In the genomic region with DNA sequence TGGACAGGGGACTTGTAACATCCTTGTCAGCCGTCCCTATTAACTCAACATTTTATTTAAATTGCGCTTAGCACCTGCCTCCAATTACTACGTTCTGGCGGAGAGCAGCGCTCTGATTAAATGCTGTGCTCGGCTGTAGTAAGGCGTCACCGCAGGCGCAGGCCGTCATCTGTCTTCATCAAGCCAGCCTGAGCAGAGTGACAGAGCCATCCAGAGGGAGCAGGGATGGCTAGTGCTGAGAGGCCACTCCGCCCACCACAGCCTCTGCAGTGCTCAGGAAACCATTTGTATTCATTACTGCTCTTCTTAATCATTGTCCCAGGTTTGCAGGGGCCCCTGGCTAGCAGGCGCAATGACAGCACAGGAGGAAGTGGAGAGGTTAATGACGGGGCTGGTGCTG, we compare ENCODE assay signal across 12 mouse cellular contexts.
DNase-seq lines count a peak whose midpoint lies in the region; ATAC-seq and TF ChIP-seq lines count a peak whose summit lies in the region.
"Had no signal": no experiment of that assay in that cellular context is flagged by ENCODE, and none has a peak within 500 bp of the region (broad histone marks: within the 10 kb centered on the region; RNA-seq: fewer than 3 reads in every experiment).

No protein-coding gene starts in this region.

- no peaks in the 10 kb centered on the region for H3K36me3 ChIP-seq in lung, embryonic 14.5 days (ENCODE audit: insufficient read depth)
- no peaks in the 10 kb centered on the region for H3K36me3 ChIP-seq in forebrain, embryonic 13.5 days (ENCODE audit: poor library complexity, severe bottlenecking)
- H3K36me3 ChIP-seq in limb, embryonic 10.5 days, result no peaks in the 10 kb centered on the region
- H3K36me3 ChIP-seq: embryonic facial prominence, embryonic 13.5 days; G1E had no signal

- no peak for TF ChIP-seq CTCF in lung, embryonic 14.5 days (IDR thresholded peaks at IDR 0.05; ENCODE audit: low read depth)

- WGBS in lung, embryonic 14.5 days, result 22% methylated on average over 13 of the region's 13 CpGs
- 36% methylated on average over 13 of the region's 13 CpGs for WGBS in forebrain, embryonic 13.5 days
- WGBS in limb, embryonic 10.5 days, result 6% methylated on average over 13 of the region's 13 CpGs

- H3K4me3 ChIP-seq in lung, embryonic 14.5 days (ENCODE audit: low read depth, low read length), result no peak overlapping the region
- no peak overlapping the region for H3K4me3 ChIP-seq in forebrain, embryonic 13.5 days
- no peak overlapping the region for H3K4me3 ChIP-seq in limb, embryonic 10.5 days
- H3K4me3 ChIP-seq: embryonic facial prominence, embryonic 13.5 days had no signal

- H3K4me1 ChIP-seq in lung, embryonic 14.5 days (ENCODE audit: insufficient read depth), result peaks cover 8% of the 10 kb centered on the region
- peaks cover 15% of the 10 kb centered on the region for H3K4me1 ChIP-seq in forebrain, embryonic 13.5 days
- peaks cover 32% of the 10 kb centered on the region for H3K4me1 ChIP-seq in limb, embryonic 10.5 days

- H3K27ac ChIP-seq in lung, embryonic 14.5 days (ENCODE audit: low read depth), result no peak overlapping the region
- H3K27ac ChIP-seq in forebrain, embryonic 13.5 days, result peak overlapping the region; percentile 74
- no peak overlapping the region for H3K27ac ChIP-seq in limb, embryonic 10.5 days
- H3K27ac ChIP-seq: embryonic facial prominence, embryonic 13.5 days had no signal

- ATAC-seq in lung, embryonic 14.5 days (ENCODE audit: insufficient read depth), result no peak
- ATAC-seq in forebrain, embryonic 13.5 days, result peak; percentile 94

- no peaks in the 10 kb centered on the region for H3K9me3 ChIP-seq in lung, embryonic 14.5 days (ENCODE audit: low read depth, low read length)
- no peaks in the 10 kb centered on the region for H3K9me3 ChIP-seq in forebrain, embryonic 13.5 days (replicated peaks)
- H3K9me3 ChIP-seq in limb, embryonic 10.5 days (replicated peaks), result no peaks in the 10 kb centered on the region
- H3K9me3 ChIP-seq: embryonic facial prominence, embryonic 13.5 days had no signal

- H3K4me2 ChIP-seq in lung, embryonic 14.5 days, result no peak overlapping the region
- 0 out of 2 replicates have a peak overlapping the region, but pooled peaks have one; percentile 22 for H3K4me2 ChIP-seq in forebrain, embryonic 13.5 days
- H3K4me2 ChIP-seq: embryonic facial prominence, embryonic 13.5 days; liver, embryonic 11.5 days had no signal

- H3K9ac ChIP-seq in lung, embryonic 14.5 days, result no peak overlapping the region
- no peak overlapping the region for H3K9ac ChIP-seq in forebrain, embryonic 13.5 days
- H3K9ac ChIP-seq: embryonic facial prominence, embryonic 13.5 days had no signal

- peak; percentile 17 for DNase-seq in lung, embryonic 14.5 days
- DNase-seq in lung, postnatal 36 days, result no peak
- DNase-seq in limb, embryonic 10.5 days (ENCODE audit: low spot score), result peak; percentile 58
- DNase-seq in retina, postnatal 1 day, result peak; percentile 60
- DNase-seq in heart, postnatal 4 days, result no peak
- DNase-seq in gastrocnemius, postnatal 25 days, result no peak
- DNase-seq: right cerebral cortex, postnatal 25 days; thymus, adult 18-20 months had no signal

- no peaks in the 10 kb centered on the region for H3K27me3 ChIP-seq in lung, embryonic 14.5 days (ENCODE audit: insufficient read depth, low read length)
- H3K27me3 ChIP-seq in forebrain, embryonic 13.5 days, result no peaks in the 10 kb centered on the region
- H3K27me3 ChIP-seq in limb, embryonic 10.5 days (ENCODE audit: low read depth, poor library complexity, severe bottlenecking), result peaks cover 48% of the 10 kb centered on the region
- H3K27me3 ChIP-seq: embryonic facial prominence, embryonic 13.5 days had no signal

Comparison
In these comparisons a context has a peak if more than half of its experiments do, and no peak if none do; other contexts are left out.
1. DNase-seq: peak in lung, embryonic 14.5 days (single experiment), limb, embryonic 10.5 days (single experiment) and retina, postnatal 1 day (single experiment); none in lung, postnatal 36 days (single experiment), heart, postnatal 4 days (single experiment) and gastrocnemius, postnatal 25 days (single experiment).